Mouse (Mus musculus): ENCODE data around the gene Pip4k2a. TPM values are rescaled to one million over a fixed set of nuclear protein-coding genes. Genes with fewer than 3 reads are reported as not detected.

Gene Pip4k2a
- polyA plus RNA-seq, 1 experiment: 5.2 TPM

DNA sequence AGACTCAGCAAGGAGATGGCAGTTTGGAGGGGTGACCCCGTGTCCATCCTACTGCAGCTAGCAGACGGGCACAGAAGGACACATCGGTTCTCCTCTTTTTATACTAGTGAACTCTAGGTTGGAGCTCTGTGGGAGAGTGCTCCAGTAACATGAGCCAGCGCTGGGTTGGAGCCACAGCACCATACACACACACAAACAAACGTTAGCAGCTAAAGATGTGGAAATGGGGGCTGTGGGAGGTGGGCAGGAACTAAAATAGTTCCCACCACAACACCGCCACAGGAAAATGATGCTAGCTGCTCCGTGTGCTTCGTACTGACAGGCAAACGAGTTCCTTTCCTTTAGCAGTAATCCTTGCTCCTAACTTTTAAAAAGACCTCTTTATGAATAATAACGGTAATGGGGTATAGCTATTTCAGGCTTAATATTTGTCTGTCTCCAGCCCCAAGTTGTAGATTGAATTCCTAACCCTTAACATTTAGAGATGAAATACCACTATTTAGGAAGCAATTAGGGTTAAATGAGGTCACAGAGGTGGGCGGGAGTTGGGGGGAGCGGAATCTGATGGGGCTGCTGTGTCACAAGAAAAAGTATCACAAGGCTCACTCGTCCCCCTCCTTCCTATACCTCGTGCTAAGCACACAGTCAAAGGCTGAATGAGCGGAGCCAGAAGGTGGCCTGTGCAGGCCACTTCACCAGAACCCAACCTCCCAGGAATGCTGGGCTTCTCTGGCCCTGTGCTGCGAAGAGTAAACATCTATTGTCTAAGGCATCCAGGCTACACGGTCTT, 73.9 kb downstream of the Pip4k2a start:
- DNase-seq (ENCODE audit: low read depth): no peak

- no peak for DNase-seq (ENCODE audit: low read depth)
Measured at GRCm38 (mm10) chr2:18923098-18923649, 74.8 kb downstream of the Pip4k2a start.

DNA sequence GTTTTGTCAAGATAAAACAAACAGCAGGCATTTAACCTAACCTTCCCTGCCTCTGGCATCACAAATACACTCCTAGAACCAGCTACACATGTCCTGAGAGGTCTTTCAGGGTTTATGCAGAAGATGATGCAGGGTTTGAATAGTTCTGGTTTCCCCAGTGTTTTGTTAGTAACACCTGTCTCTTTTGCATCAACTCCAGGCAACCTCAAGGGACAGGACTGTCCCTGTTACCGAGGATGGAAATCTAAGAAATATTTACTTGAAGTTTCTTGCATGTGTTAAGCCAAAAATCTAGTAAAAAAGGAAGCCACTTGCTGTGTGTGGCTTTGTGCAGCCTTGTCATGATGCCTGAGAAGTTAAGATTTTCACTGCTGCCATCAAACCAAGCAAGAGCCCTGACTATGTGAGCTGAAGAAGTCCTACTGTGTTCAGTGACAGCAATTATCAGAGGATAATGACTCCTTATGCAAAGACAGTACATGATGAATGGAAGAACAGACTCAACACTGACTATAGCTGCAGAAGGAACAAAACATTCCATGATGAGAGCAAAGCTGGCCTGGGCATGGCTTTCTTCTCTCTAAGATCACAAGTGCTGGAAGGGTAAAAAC, 76.3 kb downstream of the Pip4k2a start:
- DNase-seq (ENCODE audit: low read depth): no peak

DNA sequence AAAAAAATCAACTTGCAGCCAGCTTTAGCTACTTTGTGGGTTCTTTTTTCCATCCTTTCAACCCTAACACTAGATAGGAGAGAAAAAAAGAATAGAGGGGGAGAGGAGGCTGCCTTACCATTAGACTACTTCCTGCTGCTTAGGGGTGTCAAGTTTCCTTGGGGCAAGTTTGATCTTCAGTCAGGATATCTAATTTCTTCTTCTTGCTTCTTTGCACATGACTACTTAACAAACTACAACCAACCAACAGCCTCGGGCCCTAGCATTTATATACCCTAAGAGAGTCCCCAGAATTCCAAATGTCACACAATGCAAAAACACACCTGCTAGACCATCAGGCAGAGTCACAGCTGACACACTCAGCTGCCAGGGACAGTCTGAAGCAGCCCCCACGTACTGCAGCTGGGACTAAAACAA, 77.5 kb downstream of the Pip4k2a start:
- DNase-seq (ENCODE audit: low read depth): no peak

DNA sequence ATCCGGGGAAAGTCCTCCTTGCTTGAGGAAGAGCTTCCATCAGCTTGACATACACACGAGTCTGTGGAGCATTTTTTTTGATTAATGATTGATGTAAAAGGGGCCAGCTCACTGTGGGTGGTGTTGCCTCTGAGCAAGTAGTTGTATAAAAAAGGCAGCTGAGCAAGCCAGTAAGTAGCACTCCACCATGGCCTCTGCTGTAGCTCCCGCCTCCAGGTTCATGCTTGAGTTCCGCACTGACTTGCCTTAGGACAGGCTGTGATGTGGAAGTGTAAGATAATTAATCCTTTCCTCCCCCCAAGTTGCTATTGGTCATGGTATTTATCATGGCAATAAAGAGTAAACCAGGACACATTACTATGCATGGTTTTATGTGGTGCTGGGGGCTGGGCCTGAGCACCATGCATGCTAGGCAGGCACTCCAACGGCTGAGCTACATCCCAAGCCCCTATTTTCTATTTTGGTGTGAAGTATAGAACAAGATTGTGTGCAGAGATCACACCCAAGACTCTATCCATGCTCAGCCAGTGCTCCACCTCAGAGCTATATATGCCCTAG, 78.0 kb downstream of the Pip4k2a start:
- no peak for DNase-seq (ENCODE audit: low read depth)

DNA sequence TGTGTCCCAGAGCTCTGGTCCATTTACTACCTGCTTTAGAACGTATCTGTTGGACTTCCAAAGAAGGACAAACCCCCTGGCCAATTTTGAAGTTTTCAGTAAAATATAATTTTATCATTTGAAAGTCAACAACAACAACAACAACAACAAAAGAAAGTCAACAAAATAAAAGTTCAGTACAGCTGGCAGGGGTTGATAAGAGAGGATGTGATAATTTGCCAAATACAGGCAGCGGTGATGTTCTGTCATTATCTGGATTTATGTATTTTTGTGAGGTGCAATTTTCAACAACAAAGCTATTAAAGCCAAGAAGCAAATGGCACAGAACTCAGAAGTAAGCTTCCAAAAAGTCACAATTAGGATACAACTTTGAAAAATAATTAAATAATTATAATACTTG, 80.1 kb downstream of the Pip4k2a start:
- DNase-seq (ENCODE audit: low read depth): no peak

GRCm38 (mm10) chr2:18917380-18917750, 80.6 kb downstream of the Pip4k2a start:
- no peak for DNase-seq (ENCODE audit: low read depth)

- no peak for DNase-seq (ENCODE audit: low read depth)
Measured at GRCm38 (mm10) chr2:18916615-18917379, 81.1 kb downstream of the Pip4k2a start.

DNA sequence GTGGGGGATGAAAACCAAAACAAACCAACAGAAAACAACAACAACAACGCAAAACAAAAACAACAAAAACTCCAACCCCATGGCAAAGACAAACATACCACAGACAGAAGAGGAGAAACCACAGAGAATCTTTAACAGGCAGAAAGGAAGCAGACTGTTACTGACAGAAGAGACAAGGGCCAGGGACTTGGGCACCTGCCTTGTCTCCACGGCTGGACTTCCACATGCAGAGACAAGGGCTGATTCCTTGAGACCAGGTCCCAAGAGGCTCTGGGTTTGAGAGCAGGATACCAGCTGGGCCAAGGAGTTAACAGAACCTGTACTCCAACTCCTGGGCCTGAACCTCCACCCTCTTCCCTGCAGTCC, 81.9 kb downstream of the Pip4k2a start:
- no peak for DNase-seq (ENCODE audit: low read depth)

DNA sequence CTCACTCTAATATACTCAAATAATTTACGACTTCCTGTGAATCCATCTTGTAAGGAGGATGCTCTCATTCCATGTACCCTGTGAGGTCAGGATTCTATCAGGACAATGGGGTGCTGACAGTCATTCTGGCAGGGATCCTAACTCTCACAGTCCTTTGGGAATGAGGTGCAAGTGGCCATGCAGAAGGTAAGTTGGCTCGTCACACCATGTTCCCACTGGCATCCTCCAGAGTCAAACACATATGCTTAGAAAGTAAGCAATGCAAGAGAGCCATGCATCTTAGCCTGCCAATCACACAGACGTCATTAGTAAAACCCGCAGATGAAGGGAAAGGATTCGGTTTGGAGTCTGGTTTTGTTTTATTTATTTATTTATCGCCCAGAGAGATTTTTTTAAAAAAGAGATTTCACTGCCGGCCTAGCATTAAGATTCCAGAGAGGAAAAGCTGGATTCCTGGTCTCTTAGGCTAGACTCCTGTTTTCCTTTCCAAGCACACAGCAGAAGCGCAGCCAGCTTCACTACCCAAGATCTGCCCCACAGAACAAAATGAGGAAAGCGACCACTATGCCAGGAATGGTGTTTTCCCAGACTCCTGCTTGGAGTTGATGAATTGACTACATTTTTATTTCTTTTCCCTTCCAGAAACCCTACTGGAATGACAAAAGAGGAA, 82.4 kb downstream of the Pip4k2a start:
- no peak for DNase-seq (ENCODE audit: low read depth)

DNA sequence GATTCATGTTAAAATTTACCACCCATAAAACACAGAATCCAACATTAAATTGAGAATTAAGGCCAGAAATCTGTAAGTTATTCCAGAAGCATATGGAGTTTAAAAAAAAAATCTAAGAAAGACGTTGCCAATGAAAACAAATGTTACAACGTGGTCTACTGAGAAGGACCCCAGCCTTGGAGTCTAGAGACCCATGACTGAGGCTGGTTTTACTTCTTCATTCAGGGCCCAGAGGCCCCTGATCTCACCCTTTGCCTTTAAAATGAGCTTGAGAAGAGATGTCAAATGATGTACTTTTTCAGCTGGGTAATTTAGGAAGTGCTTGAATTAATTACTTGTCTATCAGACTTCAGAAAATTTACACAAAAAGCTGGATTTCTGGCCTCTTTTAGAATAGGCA, 83.2 kb downstream of the Pip4k2a start:
- no peak for DNase-seq (ENCODE audit: low read depth)

- no peak for DNase-seq (ENCODE audit: low read depth)
Measured at GRCm38 (mm10) chr2:18913642-18914041, 84.3 kb downstream of the Pip4k2a start.

DNA sequence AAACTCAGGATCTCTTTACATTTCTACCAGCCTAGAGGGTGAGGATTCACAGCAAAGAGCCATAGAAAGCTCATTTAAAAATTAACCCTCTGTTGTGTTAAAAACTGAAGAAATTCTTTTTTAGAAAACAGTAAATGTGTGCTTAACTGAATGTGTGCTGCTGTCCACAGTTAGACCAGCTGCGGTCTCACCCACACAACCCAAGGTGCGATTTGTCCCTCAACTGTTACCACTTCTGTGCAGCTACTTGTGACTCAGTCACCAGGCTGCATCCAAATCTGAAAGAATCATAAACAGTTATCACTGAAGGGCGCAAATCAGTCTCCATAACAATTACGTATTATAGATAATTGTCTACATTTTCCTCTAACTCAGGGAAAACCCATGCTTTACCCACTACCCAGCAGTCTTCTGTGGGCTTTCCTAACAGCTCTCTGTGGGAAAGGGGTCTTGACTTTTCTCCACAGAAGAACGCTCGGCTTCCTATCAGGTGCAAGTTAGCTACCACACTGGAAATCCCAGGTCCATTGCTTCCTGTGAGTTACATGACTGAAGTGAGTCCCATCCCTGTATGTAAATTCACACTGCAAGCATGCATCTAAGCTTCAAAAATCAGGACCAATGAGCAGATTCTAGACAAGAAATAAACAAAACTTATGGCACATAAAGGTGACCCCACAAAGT, 86.5 kb downstream of the Pip4k2a start:
- DNase-seq (ENCODE audit: low read depth): no peak

GRCm38 (mm10) chr2:18910209-18910608, 87.7 kb downstream of the Pip4k2a start:
- DNase-seq (ENCODE audit: low read depth): no peak

DNA sequence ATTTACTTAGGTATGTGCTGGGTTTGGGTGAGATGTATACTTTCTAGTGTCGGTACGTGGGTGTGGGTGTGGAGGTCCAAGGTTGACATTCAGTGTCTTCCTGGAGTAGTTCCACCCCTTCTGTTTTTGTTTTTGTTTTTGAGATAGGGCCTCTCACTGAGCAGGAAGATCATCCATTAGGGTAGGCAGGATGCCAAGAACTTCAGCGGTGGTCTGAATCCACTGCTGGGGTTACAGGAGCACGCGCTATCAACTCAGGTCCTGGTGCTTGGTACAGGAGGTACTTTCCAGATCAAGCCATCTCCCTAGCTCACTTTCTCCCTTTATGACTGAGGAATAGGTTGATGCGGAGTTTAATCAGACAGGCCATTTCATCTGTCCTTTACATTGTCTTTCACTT, 88.2 kb downstream of the Pip4k2a start:
- DNase-seq (ENCODE audit: low read depth): no peak

GRCm38 (mm10) chr2:18907269-18907668, 90.7 kb downstream of the Pip4k2a start:
- DNase-seq (ENCODE audit: low read depth): no peak

- no peak for DNase-seq (ENCODE audit: low read depth)
Measured at GRCm38 (mm10) chr2:18906421-18907084, 91.4 kb downstream of the Pip4k2a start.

GRCm38 (mm10) chr2:18903301-18904068, 94.4 kb downstream of the Pip4k2a start:
- no peak for DNase-seq (ENCODE audit: low read depth)

DNA sequence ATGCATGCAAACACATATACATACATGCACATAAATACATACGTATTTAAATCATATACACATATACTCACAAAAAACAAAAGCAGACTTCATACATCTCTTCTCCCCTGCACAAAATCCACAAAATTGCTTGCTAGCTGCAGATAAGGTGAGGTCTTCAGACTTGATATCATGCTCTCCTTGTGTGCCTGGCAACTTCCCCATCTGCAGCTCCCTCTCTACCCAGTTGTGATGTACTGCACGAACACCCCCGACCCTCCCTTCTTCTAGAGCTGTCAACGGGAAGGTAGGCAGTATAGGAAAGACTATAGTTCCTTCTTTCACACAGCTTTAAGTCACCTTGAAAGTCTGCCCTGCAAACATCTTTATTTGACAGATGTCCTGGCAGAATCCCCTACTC, 96.8 kb downstream of the Pip4k2a start:
- no peak for DNase-seq (ENCODE audit: low read depth)

GRCm38 (mm10) chr2:18900635-18901034, 97.3 kb downstream of the Pip4k2a start:
- DNase-seq (ENCODE audit: low read depth): no peak

All from gonadal fat pad, adult 2 months (tissue).